Mouse (Mus musculus): Measurements from ENCODE around the gene Timm50. TPM values are rescaled to one million over a fixed set of nuclear protein-coding genes. Genes with fewer than 3 reads are reported as not detected.
A peak's percentile ranks its signal among the peaks of the same experiment; 100 is the strongest.

Timm50 gene
- polyA plus RNA-seq (2014; fragmentation: Nextera tagmentation; extraction: Ambion mirVana), result 195 and 214 TPM in 2 replicates

- peak within 1 kb of the TSS; percentile 93 for H3K9ac ChIP-seq (ENCODE audit: low read length)
- ATAC-seq (ENCODE audit: low FRiP score), result peak; percentile 96
- no peaks in the 10 kb centered on the region for H3K27me3 ChIP-seq (ENCODE audit: control insufficient read depth, insufficient read depth, low read length)
- H3K4me1 ChIP-seq (ENCODE audit: control insufficient read depth, insufficient read depth, low read length), result peaks cover 10% of the 10 kb centered on the region; the same call in 1 of the 2 replicates
- DNase-seq (ENCODE audit: low spot score, missing footprints), result peak; percentile 98
- H3K4me3 ChIP-seq (ENCODE audit: low read depth, low read length), result peak within 1 kb of the TSS; percentile 99
- peaks cover 24% of the 10 kb centered on the region; the same call in 1 of the 2 replicates for H3K36me3 ChIP-seq (ENCODE audit: control insufficient read depth, insufficient read depth, low read length)
- no peaks in the 10 kb centered on the region for H3K9me3 ChIP-seq (ENCODE audit: control insufficient read depth, low read length)
- WGBS, result 1% methylated on average over 43 of the region's 45 CpGs
- H3K4me2 ChIP-seq, result peak within 1 kb of the TSS; percentile 92
- H3K27ac ChIP-seq (ENCODE audit: low read depth, low read length), result peak within 1 kb of the TSS; percentile 57
Measured at GRCm38 (mm10) chr7:28311926-28312543, at the start of gene Timm50. Timm50 (minus strand) TSS chr7:28312072.

- H3K27ac ChIP-seq (ENCODE audit: low read depth, low read length), result no peak overlapping the region
- DNase-seq (ENCODE audit: low spot score, missing footprints) (no peak), ATAC-seq (ENCODE audit: low FRiP score) (no peak)
- H3K4me1 ChIP-seq (ENCODE audit: control insufficient read depth, insufficient read depth, low read length), result peaks cover 18% of the 10 kb centered on the region
- no peaks in the 10 kb centered on the region; the same call in 1 of the 2 replicates for H3K9me3 ChIP-seq (ENCODE audit: control insufficient read depth, low read length)
- H3K4me3 ChIP-seq (ENCODE audit: low read depth, low read length), result no peak overlapping the region
- H3K36me3 ChIP-seq (ENCODE audit: control insufficient read depth, insufficient read depth, low read length), result peaks cover 36% of the 10 kb centered on the region
- no peak overlapping the region for H3K9ac ChIP-seq (ENCODE audit: low read length)
- no peaks in the 10 kb centered on the region for H3K27me3 ChIP-seq (ENCODE audit: control insufficient read depth, insufficient read depth, low read length)
- 96% methylated on average over 6 of the region's 6 CpGs for WGBS
- no peak overlapping the region for H3K4me2 ChIP-seq
Measured at GRCm38 (mm10) chr7:28360291-28360690, 48.4 kb upstream of the Timm50 start.

- Histone ChIP-seq H3K27me3 (ENCODE audit: control insufficient read depth, insufficient read depth, low read length) (no peaks in the 10 kb centered on the region), H3K9ac (ENCODE audit: low read length) (no peak overlapping the region), H3K4me3 (ENCODE audit: low read depth, low read length) (no peak overlapping the region), H3K9me3 (ENCODE audit: control insufficient read depth, low read length) (no peaks in the 10 kb centered on the region; the same call in 1 of the 2 replicates), H3K27ac (ENCODE audit: low read depth, low read length) (no peak overlapping the region), H3K4me2 (no peak overlapping the region), H3K4me1 (ENCODE audit: control insufficient read depth, insufficient read depth, low read length) (peaks cover 18% of the 10 kb centered on the region), H3K36me3 (ENCODE audit: control insufficient read depth, insufficient read depth, low read length) (peaks cover 32% of the 10 kb centered on the region)
- WGBS, result 92% methylated on average over 10 of the region's 10 CpGs
- ATAC-seq (ENCODE audit: low FRiP score) (no peak), DNase-seq (ENCODE audit: low spot score, missing footprints) (no peak)
Measured at GRCm38 (mm10) chr7:28359854-28360253, 48.0 kb upstream of the Timm50 start.

- Histone ChIP-seq H3K27me3 (ENCODE audit: control insufficient read depth, insufficient read depth, low read length) (no peaks in the 10 kb centered on the region), H3K36me3 (ENCODE audit: control insufficient read depth, insufficient read depth, low read length) (peaks cover 30% of the 10 kb centered on the region), H3K9me3 (ENCODE audit: control insufficient read depth, low read length) (no peaks in the 10 kb centered on the region; the same call in 1 of the 2 replicates), H3K9ac (ENCODE audit: low read length) (peak overlapping the region; percentile 37; the same call in 1 of the 2 replicates), H3K4me2 (no peak overlapping the region), H3K4me1 (ENCODE audit: control insufficient read depth, insufficient read depth, low read length) (peaks cover 18% of the 10 kb centered on the region), H3K27ac (ENCODE audit: low read depth, low read length) (peak overlapping the region; percentile 58), H3K4me3 (ENCODE audit: low read depth, low read length) (no peak overlapping the region)
- WGBS, result 51% methylated on average over 7 of the region's 7 CpGs
- peak; percentile 50 for ATAC-seq (ENCODE audit: low FRiP score)
- no peak for DNase-seq (ENCODE audit: low spot score, missing footprints)
Measured at GRCm38 (mm10) chr7:28358431-28358830, 46.6 kb upstream of the Timm50 start.

GRCm38 (mm10) chr7:28357984-28358383 lies 46.1 kb upstream of the Timm50 start:
- peak overlapping the region; percentile 58 for H3K27ac ChIP-seq (ENCODE audit: low read depth, low read length)
- H3K4me3 ChIP-seq (ENCODE audit: low read depth, low read length), result no peak overlapping the region
- peaks cover 35% of the 10 kb centered on the region for H3K36me3 ChIP-seq (ENCODE audit: control insufficient read depth, insufficient read depth, low read length)
- no peaks in the 10 kb centered on the region; the same call in 1 of the 2 replicates for H3K9me3 ChIP-seq (ENCODE audit: control insufficient read depth, low read length)
- peak; percentile 91 for DNase-seq (ENCODE audit: low spot score, missing footprints)
- peaks cover 18% of the 10 kb centered on the region for H3K4me1 ChIP-seq (ENCODE audit: control insufficient read depth, insufficient read depth, low read length)
- 0 out of 2 replicates have a peak overlapping the region, but pooled peaks have one; percentile 8 for H3K4me2 ChIP-seq
- 2% methylated on average over 5 of the region's 5 CpGs for WGBS
- peak; percentile 64 for ATAC-seq (ENCODE audit: low FRiP score)
- H3K27me3 ChIP-seq (ENCODE audit: control insufficient read depth, insufficient read depth, low read length), result no peaks in the 10 kb centered on the region
- H3K9ac ChIP-seq (ENCODE audit: low read length), result peak overlapping the region; percentile 37; the same call in 1 of the 2 replicates

GRCm38 (mm10) chr7:28356981-28357380 lies 45.1 kb upstream of the Timm50 start:
- Histone ChIP-seq H3K4me1 (ENCODE audit: control insufficient read depth, insufficient read depth, low read length) (peaks cover 18% of the 10 kb centered on the region), H3K9me3 (ENCODE audit: control insufficient read depth, low read length) (no peaks in the 10 kb centered on the region; the same call in 1 of the 2 replicates), H3K9ac (ENCODE audit: low read length) (peak overlapping the region; percentile 37; the same call in 1 of the 2 replicates), H3K27me3 (ENCODE audit: control insufficient read depth, insufficient read depth, low read length) (no peaks in the 10 kb centered on the region), H3K4me2 (no peak overlapping the region), H3K27ac (ENCODE audit: low read depth, low read length) (peak overlapping the region; percentile 58; the same call in 1 of the 2 replicates), H3K36me3 (ENCODE audit: control insufficient read depth, insufficient read depth, low read length) (peaks cover 30% of the 10 kb centered on the region), H3K4me3 (ENCODE audit: low read depth, low read length) (no peak overlapping the region)
- DNase-seq (ENCODE audit: low spot score, missing footprints) (no peak), ATAC-seq (ENCODE audit: low FRiP score) (peak; percentile 22; the same call in 1 of the 2 replicates)
- 2% methylated on average over 5 of the region's 5 CpGs for WGBS

GRCm38 (mm10) chr7:28355221-28355620 lies 43.3 kb upstream of the Timm50 start:
- Histone ChIP-seq H3K4me3 (ENCODE audit: low read depth, low read length) (no peak overlapping the region), H3K9ac (ENCODE audit: low read length) (no peak overlapping the region), H3K36me3 (ENCODE audit: control insufficient read depth, insufficient read depth, low read length) (peaks cover 14% of the 10 kb centered on the region), H3K4me2 (no peak overlapping the region), H3K27ac (ENCODE audit: low read depth, low read length) (no peak overlapping the region), H3K9me3 (ENCODE audit: control insufficient read depth, low read length) (no peaks in the 10 kb centered on the region), H3K27me3 (ENCODE audit: control insufficient read depth, insufficient read depth, low read length) (no peaks in the 10 kb centered on the region), H3K4me1 (ENCODE audit: control insufficient read depth, insufficient read depth, low read length) (peaks cover 26% of the 10 kb centered on the region)
- WGBS, result 93% methylated on average over 3 of the region's 3 CpGs
- no peak for ATAC-seq (ENCODE audit: low FRiP score)
- DNase-seq (ENCODE audit: low spot score, missing footprints), result no peak

- WGBS, result 95% methylated on average over 3 of the region's 3 CpGs
- H3K9ac ChIP-seq (ENCODE audit: low read length), result no peak overlapping the region
- H3K4me1 ChIP-seq (ENCODE audit: control insufficient read depth, insufficient read depth, low read length), result peaks cover 32% of the 10 kb centered on the region
- ATAC-seq (ENCODE audit: low FRiP score), result no peak
- peaks cover 11% of the 10 kb centered on the region for H3K36me3 ChIP-seq (ENCODE audit: control insufficient read depth, insufficient read depth, low read length)
- DNase-seq (ENCODE audit: low spot score, missing footprints), result no peak
- no peaks in the 10 kb centered on the region for H3K9me3 ChIP-seq (ENCODE audit: control insufficient read depth, low read length)
- H3K4me2 ChIP-seq, result no peak overlapping the region
- H3K4me3 ChIP-seq (ENCODE audit: low read depth, low read length), result no peak overlapping the region
- H3K27ac ChIP-seq (ENCODE audit: low read depth, low read length), result no peak overlapping the region
- H3K27me3 ChIP-seq (ENCODE audit: control insufficient read depth, insufficient read depth, low read length), result no peaks in the 10 kb centered on the region
Measured at GRCm38 (mm10) chr7:28354596-28354995, 42.7 kb upstream of the Timm50 start.

- DNase-seq (ENCODE audit: low spot score, missing footprints) (no peak), ATAC-seq (ENCODE audit: low FRiP score) (no peak)
- no peaks in the 10 kb centered on the region for H3K9me3 ChIP-seq (ENCODE audit: control insufficient read depth, low read length)
- H3K4me3 ChIP-seq (ENCODE audit: low read depth, low read length), result no peak overlapping the region
- H3K36me3 ChIP-seq (ENCODE audit: control insufficient read depth, insufficient read depth, low read length), result peaks cover 11% of the 10 kb centered on the region
- H3K4me1 ChIP-seq (ENCODE audit: control insufficient read depth, insufficient read depth, low read length), result peaks cover 32% of the 10 kb centered on the region
- no peak overlapping the region for H3K9ac ChIP-seq (ENCODE audit: low read length)
- H3K4me2 ChIP-seq, result no peak overlapping the region
- WGBS, result 89% methylated on average over 3 of the region's 3 CpGs
- H3K27me3 ChIP-seq (ENCODE audit: control insufficient read depth, insufficient read depth, low read length), result no peaks in the 10 kb centered on the region
- H3K27ac ChIP-seq (ENCODE audit: low read depth, low read length), result no peak overlapping the region
Measured at GRCm38 (mm10) chr7:28354113-28354581, 42.3 kb upstream of the Timm50 start.

Measured in midbrain, embryonic 11.5 days (tissue).